Comparison of ENCODE assay signal across 8 mouse cellular contexts in the genomic region with DNA sequence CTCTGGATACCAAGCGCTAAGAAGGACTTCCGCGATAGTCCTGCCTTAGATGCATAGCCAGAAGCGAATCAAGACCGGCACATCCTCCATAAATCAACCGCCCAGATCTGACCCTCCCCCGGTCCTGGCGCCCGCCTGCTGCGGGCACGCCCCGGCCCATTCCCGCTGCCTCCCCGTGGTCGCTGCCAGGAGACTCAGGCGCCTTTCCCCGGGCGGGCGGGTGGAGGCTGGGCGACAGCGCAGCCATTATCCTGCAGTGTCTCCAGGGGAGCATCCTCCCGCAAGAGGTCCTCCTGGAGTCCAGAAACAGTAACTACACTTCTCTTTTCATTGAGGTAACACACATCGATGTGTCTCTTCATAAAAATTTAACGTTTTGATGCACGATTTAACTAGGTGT. TPM values are rescaled to one million over a fixed set of nuclear protein-coding genes. Genes with fewer than 3 reads are reported as not detected.
DNase-seq lines count a peak whose midpoint lies in the region; ATAC-seq lines count a peak whose summit lies in the region.

No protein-coding gene starts in this region.

- H3K9ac ChIP-seq in intestine, embryonic 15.5 days, result peak overlapping the region; percentile 30; the same call in 1 of the 2 replicates

- peak; percentile 83 for DNase-seq in adrenal gland, postnatal 10 days
- DNase-seq in embryo, embryonic 9.5 days (ENCODE audit: extremely low spot score), result peak; percentile 74
- peak; percentile 10 to 17 for DNase-seq in left cerebral cortex, postnatal 36 days (ENCODE audit: low spot score in 2 of 2)
- peak; percentile 39 to 46 for DNase-seq in right cerebral cortex, postnatal 10 days (ENCODE audit: low spot score in 2 of 2)
- peak; percentile 59 for DNase-seq in urinary bladder, postnatal 25 days (ENCODE audit: low spot score)

- H3K36me3 ChIP-seq in intestine, embryonic 15.5 days, result no peaks in the 10 kb centered on the region

- no peak overlapping the region for H3K27ac ChIP-seq in intestine, embryonic 15.5 days

- peak overlapping the region; percentile 40 for H3K4me3 ChIP-seq in intestine, embryonic 15.5 days (replicated peaks)

- H3K4me2 ChIP-seq in intestine, embryonic 15.5 days (replicated peaks), result peak overlapping the region; percentile 69

- no peaks in the 10 kb centered on the region for H3K9me3 ChIP-seq in intestine, embryonic 15.5 days

- intact Hi-C loops in left cerebral cortex, postnatal 36 days (cut with DNase I), result no loop called here

- H3K4me1 ChIP-seq in intestine, embryonic 15.5 days (replicated peaks), result no peaks in the 10 kb centered on the region

- ATAC-seq in granulocyte monocyte progenitor cell, adult 5-6 weeks (replicated peaks; ENCODE audit: poor library complexity, severe bottlenecking), result peak; percentile 98
- peak; percentile 89 for ATAC-seq in intestine, embryonic 15.5 days
- ATAC-seq in megakaryocyte-erythroid progenitor cell, adult 5-6 weeks (replicated peaks; ENCODE audit: low FRiP score, low TSS enrichment, poor library complexity, severe bottlenecking), result peak; percentile 96

- no peaks in the 10 kb centered on the region for H3K27me3 ChIP-seq in intestine, embryonic 15.5 days (replicated peaks)

- WGBS in intestine, embryonic 15.5 days, result 2% methylated on average over 25 of the region's 25 CpGs

RNA-seq across cellular contexts. Expression of a gene that starts 28.5 kb away (rescaled TPM):
- total RNA-seq in adrenal gland, postnatal 10 days (2021), result 10 to 100 TPM; 10.1 to 10.7 TPM
- 0.30 and 5.4 TPM in 2 replicates for total RNA-seq in granulocyte monocyte progenitor cell, adult 5-6 weeks (2014; fragmentation: Nextera tagmentation)
- total RNA-seq in granulocyte monocyte progenitor cell, adult 5-6 weeks (2017), result 6.9 and 7.6 TPM in 2 replicates
- polyA plus RNA-seq in intestine, embryonic 15.5 days (2015; fragmentation: Nextera tagmentation; extraction: Ambion mirVana), result 15.1 and 15.4 TPM in 2 replicates
- 1 to 10 TPM; 4.7 to 6.5 TPM for total RNA-seq in left cerebral cortex, postnatal 36 days (2021)
- 4.4 and 6.9 TPM in 2 replicates for total RNA-seq in megakaryocyte-erythroid progenitor cell, adult 5-6 weeks (2014; fragmentation: Nextera tagmentation)
- total RNA-seq in megakaryocyte-erythroid progenitor cell, adult 5-6 weeks (2017), result 13.3 and 22.2 TPM in 2 replicates

RNA-seq across cellular contexts. Expression of a gene that starts 34.2 kb away (rescaled TPM):
- under 1 TPM; 0.33 to 0.39 TPM for total RNA-seq in adrenal gland, postnatal 10 days (2021)
- not detected in 2 replicates for total RNA-seq in granulocyte monocyte progenitor cell, adult 5-6 weeks (2014; fragmentation: Nextera tagmentation)
- total RNA-seq in granulocyte monocyte progenitor cell, adult 5-6 weeks (2017), result not detected in 2 replicates
- 1.1 and 1.2 TPM in 2 replicates for polyA plus RNA-seq in intestine, embryonic 15.5 days (2015; fragmentation: Nextera tagmentation; extraction: Ambion mirVana)
- total RNA-seq in left cerebral cortex, postnatal 36 days (2021), result 1 to 10 TPM; 4.3 to 4.9 TPM
- total RNA-seq in megakaryocyte-erythroid progenitor cell, adult 5-6 weeks (2014; fragmentation: Nextera tagmentation), result not detected in 2 replicates
- 0.05 TPM in 1 of 2 replicates, not detected in the other for total RNA-seq in megakaryocyte-erythroid progenitor cell, adult 5-6 weeks (2017)

RNA-seq across cellular contexts. Expression of a gene that starts 54.9 kb away (rescaled TPM):
- 10 to 100 TPM; 41.3 to 45.7 TPM for total RNA-seq in adrenal gland, postnatal 10 days (2021)
- 14.7 and 32.8 TPM in 2 replicates for total RNA-seq in granulocyte monocyte progenitor cell, adult 5-6 weeks (2014; fragmentation: Nextera tagmentation)
- 17.9 and 23.1 TPM in 2 replicates for total RNA-seq in granulocyte monocyte progenitor cell, adult 5-6 weeks (2017)
- polyA plus RNA-seq in intestine, embryonic 15.5 days (2015; fragmentation: Nextera tagmentation; extraction: Ambion mirVana), result 22.1 and 24.9 TPM in 2 replicates
- total RNA-seq in left cerebral cortex, postnatal 36 days (2021), result 10 to 100 TPM; 56.3 to 62.4 TPM
- 36.1 and 36.3 TPM in 2 replicates for total RNA-seq in megakaryocyte-erythroid progenitor cell, adult 5-6 weeks (2014; fragmentation: Nextera tagmentation)
- 31.3 and 52.3 TPM in 2 replicates for total RNA-seq in megakaryocyte-erythroid progenitor cell, adult 5-6 weeks (2017)

Comparison
In these comparisons a context has a peak if more than half of its experiments do, and no peak if none do; other contexts are left out.
1. DNase-seq: peak in every context shown above with its lines; median percentile 83 in adrenal gland, postnatal 10 days; 74 in embryo, embryonic 9.5 days; 59 in urinary bladder, postnatal 25 days; 42 in right cerebral cortex, postnatal 10 days; 14 in left cerebral cortex, postnatal 36 days.